Mouse (Mus musculus): ENCODE results near the gene Crlf1. TPM values are rescaled to one million over a fixed set of nuclear protein-coding genes. Genes with fewer than 3 reads are reported as not detected.

Gene Crlf1
- 103 and 116 TPM in 2 replicates for polyA plus RNA-seq (2016; fragmentation: Nextera tagmentation; extraction: Ambion mirVana)

GRCm38 (mm10) chr8:70492664-70493640 lies at the start of gene Crlf1:
Gene Crlf1, plus strand, starts transcription at chr8:70493158.
- Histone ChIP-seq H3K9me3 (no peaks in the 10 kb centered on the region), H3K27ac (replicated peaks) (peak within 1 kb of the TSS; percentile 87), H3K4me3 (peak within 1 kb of the TSS; percentile 73), H3K27me3 (replicated peaks; ENCODE audit: low read depth, poor library complexity, severe bottlenecking) (peaks cover 100% of the 10 kb centered on the region), H3K36me3 (replicated peaks) (peaks cover 9% of the 10 kb centered on the region), H3K4me1 (peaks cover 83% of the 10 kb centered on the region)
- WGBS: under 1% methylated on average over 88 of the region's 93 CpGs
- peak; percentile 75 for DNase-seq (ENCODE audit: low spot score)

- no peak overlapping the region for H3K4me3 ChIP-seq
- H3K4me1 ChIP-seq: peaks cover 21% of the 10 kb centered on the region
- WGBS: 81% methylated on average over 4 of the region's 4 CpGs
- no peak overlapping the region for H3K27ac ChIP-seq (replicated peaks)
- H3K9me3 ChIP-seq: no peaks in the 10 kb centered on the region
- H3K36me3 ChIP-seq (replicated peaks): no peaks in the 10 kb centered on the region
- DNase-seq (ENCODE audit: low spot score): no peak
- no peaks in the 10 kb centered on the region for H3K27me3 ChIP-seq (replicated peaks; ENCODE audit: low read depth, poor library complexity, severe bottlenecking)
Measured at GRCm38 (mm10) chr8:70443326-70443725, 49.6 kb upstream of the Crlf1 start.

- WGBS: 71% methylated on average over 1 of the region's 1 CpGs
- H3K4me3 ChIP-seq: no peak overlapping the region
- H3K36me3 ChIP-seq (replicated peaks): peaks cover 18% of the 10 kb centered on the region
- H3K27ac ChIP-seq (replicated peaks): no peak overlapping the region
- peaks cover 32% of the 10 kb centered on the region for H3K4me1 ChIP-seq
- no peak for DNase-seq (ENCODE audit: low spot score)
- peaks cover 5% of the 10 kb centered on the region; the same call in 1 of the 2 replicates for H3K27me3 ChIP-seq (replicated peaks; ENCODE audit: low read depth, poor library complexity, severe bottlenecking)
- no peaks in the 10 kb centered on the region for H3K9me3 ChIP-seq
Measured at GRCm38 (mm10) chr8:70445988-70446387, 47.0 kb upstream of the Crlf1 start.

GRCm38 (mm10) chr8:70447639-70448420 lies 45.1 kb upstream of the Crlf1 start:
- H3K36me3 ChIP-seq (replicated peaks): peaks cover 36% of the 10 kb centered on the region
- H3K27me3 ChIP-seq (replicated peaks; ENCODE audit: low read depth, poor library complexity, severe bottlenecking): peaks cover 23% of the 10 kb centered on the region
- no peak overlapping the region for H3K4me3 ChIP-seq
- 73% methylated on average over 19 of the region's 19 CpGs for WGBS
- DNase-seq (ENCODE audit: low spot score): no peak
- H3K9me3 ChIP-seq: no peaks in the 10 kb centered on the region
- peaks cover 39% of the 10 kb centered on the region for H3K4me1 ChIP-seq
- H3K27ac ChIP-seq (replicated peaks): no peak overlapping the region

GRCm38 (mm10) chr8:70452196-70452966 lies 40.6 kb upstream of the Crlf1 start:
- Histone ChIP-seq H3K4me3 (no peak overlapping the region), H3K4me1 (peaks cover 52% of the 10 kb centered on the region), H3K27me3 (replicated peaks; ENCODE audit: low read depth, poor library complexity, severe bottlenecking) (peaks cover 39% of the 10 kb centered on the region), H3K27ac (replicated peaks) (no peak overlapping the region), H3K9me3 (no peaks in the 10 kb centered on the region), H3K36me3 (replicated peaks) (peaks cover 41% of the 10 kb centered on the region)
- DNase-seq (ENCODE audit: low spot score): no peak
- WGBS: 62% methylated on average over 52 of the region's 52 CpGs

- Histone ChIP-seq H3K4me3 (no peak overlapping the region), H3K27me3 (replicated peaks; ENCODE audit: low read depth, poor library complexity, severe bottlenecking) (peaks cover 39% of the 10 kb centered on the region), H3K4me1 (peaks cover 41% of the 10 kb centered on the region), H3K27ac (replicated peaks) (no peak overlapping the region), H3K36me3 (replicated peaks) (peaks cover 41% of the 10 kb centered on the region), H3K9me3 (no peaks in the 10 kb centered on the region)
- 89% methylated on average over 5 of the region's 5 CpGs for WGBS
- no peak for DNase-seq (ENCODE audit: low spot score)
Measured at GRCm38 (mm10) chr8:70453852-70454251, 39.1 kb upstream of the Crlf1 start.

- WGBS: 96% methylated on average over 1 of the region's 1 CpGs
Measured at GRCm38 (mm10) chr8:70456996-70457395, 36.0 kb upstream of the Crlf1 start.

DNA sequence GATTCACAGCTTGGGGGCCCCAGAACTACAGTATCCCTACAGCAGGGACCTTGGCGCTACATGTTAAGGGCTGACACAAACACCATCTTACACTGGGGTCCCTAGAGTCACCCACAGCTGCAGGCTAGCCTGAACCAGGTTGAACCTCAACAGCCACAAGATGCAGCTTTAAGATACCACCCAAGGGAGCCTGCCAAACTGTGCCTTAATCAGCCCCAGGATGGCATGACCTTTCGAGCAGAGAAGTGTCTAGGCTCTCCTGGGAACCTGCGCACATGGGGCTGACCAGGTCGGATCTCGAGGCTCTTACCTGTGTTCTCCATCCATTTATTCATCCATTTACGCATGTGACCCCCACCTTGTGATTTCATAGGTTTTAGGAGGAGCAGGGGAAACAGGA lies 35.1 kb upstream of the Crlf1 start:
- peaks cover 17% of the 10 kb centered on the region for H3K36me3 ChIP-seq (replicated peaks)
- peaks cover 18% of the 10 kb centered on the region for H3K4me1 ChIP-seq
- H3K27ac ChIP-seq (replicated peaks): no peak overlapping the region
- H3K4me3 ChIP-seq: no peak overlapping the region
- no peak for DNase-seq (ENCODE audit: low spot score)
- H3K9me3 ChIP-seq: no peaks in the 10 kb centered on the region
- WGBS: 87% methylated on average over 6 of the region's 6 CpGs
- H3K27me3 ChIP-seq (replicated peaks; ENCODE audit: low read depth, poor library complexity, severe bottlenecking): peaks cover 15% of the 10 kb centered on the region

More at GRCm38 (mm10) chr8:70456996-70457395, 36.0 kb upstream of the Crlf1 start:
- Histone ChIP-seq H3K27ac (replicated peaks) (no peak overlapping the region), H3K36me3 (replicated peaks) (peaks cover 26% of the 10 kb centered on the region), H3K9me3 (no peaks in the 10 kb centered on the region), H3K4me3 (no peak overlapping the region), H3K27me3 (replicated peaks; ENCODE audit: low read depth, poor library complexity, severe bottlenecking) (peaks cover 24% of the 10 kb centered on the region), H3K4me1 (peaks cover 24% of the 10 kb centered on the region)
- DNase-seq (ENCODE audit: low spot score): no peak

DNA sequence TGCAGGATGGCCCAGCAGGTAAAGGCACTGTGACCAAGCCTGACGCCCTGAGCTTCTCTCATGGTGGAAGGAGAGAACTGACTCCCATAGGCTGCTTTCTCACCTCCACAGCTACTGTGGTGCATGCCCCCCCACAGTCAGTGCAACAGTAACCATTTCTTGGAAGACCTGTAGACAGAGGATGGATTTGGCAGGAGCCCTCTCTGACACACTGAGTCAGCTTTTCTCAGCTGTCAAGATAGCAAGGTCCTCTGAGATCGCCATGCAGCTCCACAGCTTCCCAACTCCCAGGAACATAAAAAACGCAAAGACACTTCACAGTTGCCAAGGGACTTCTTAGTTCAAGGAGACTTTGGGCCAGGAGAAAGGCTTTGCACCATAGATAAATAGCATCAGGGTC lies 34.5 kb upstream of the Crlf1 start:
- Histone ChIP-seq H3K27me3 (replicated peaks; ENCODE audit: low read depth, poor library complexity, severe bottlenecking) (peaks cover 9% of the 10 kb centered on the region), H3K27ac (replicated peaks) (no peak overlapping the region), H3K36me3 (replicated peaks) (peaks cover 13% of the 10 kb centered on the region), H3K9me3 (no peaks in the 10 kb centered on the region), H3K4me3 (no peak overlapping the region), H3K4me1 (peaks cover 16% of the 10 kb centered on the region)
- 86% methylated on average over 3 of the region's 3 CpGs for WGBS
- no peak for DNase-seq (ENCODE audit: low spot score)

GRCm38 (mm10) chr8:70459636-70460035 lies 33.3 kb upstream of the Crlf1 start:
- Histone ChIP-seq H3K4me1 (peaks cover 24% of the 10 kb centered on the region), H3K36me3 (replicated peaks) (peaks cover 16% of the 10 kb centered on the region)
- WGBS: 87% methylated on average over 2 of the region's 2 CpGs

GRCm38 (mm10) chr8:70460199-70460598 lies 32.8 kb upstream of the Crlf1 start:
- H3K4me3 ChIP-seq: no peak overlapping the region
- H3K4me1 ChIP-seq: peaks cover 24% of the 10 kb centered on the region
- H3K27ac ChIP-seq (replicated peaks): no peak overlapping the region
- H3K9me3 ChIP-seq: no peaks in the 10 kb centered on the region
- H3K36me3 ChIP-seq (replicated peaks): peaks cover 16% of the 10 kb centered on the region
- no peaks in the 10 kb centered on the region for H3K27me3 ChIP-seq (replicated peaks; ENCODE audit: low read depth, poor library complexity, severe bottlenecking)
- 94% methylated on average over 5 of the region's 5 CpGs for WGBS
- no peak for DNase-seq (ENCODE audit: low spot score)

More at GRCm38 (mm10) chr8:70459636-70460035, 33.3 kb upstream of the Crlf1 start:
- no peaks in the 10 kb centered on the region for H3K27me3 ChIP-seq (replicated peaks; ENCODE audit: low read depth, poor library complexity, severe bottlenecking)
- DNase-seq (ENCODE audit: low spot score): no peak
- H3K9me3 ChIP-seq: no peaks in the 10 kb centered on the region
- no peak overlapping the region for H3K4me3 ChIP-seq
- no peak overlapping the region for H3K27ac ChIP-seq (replicated peaks)

DNA sequence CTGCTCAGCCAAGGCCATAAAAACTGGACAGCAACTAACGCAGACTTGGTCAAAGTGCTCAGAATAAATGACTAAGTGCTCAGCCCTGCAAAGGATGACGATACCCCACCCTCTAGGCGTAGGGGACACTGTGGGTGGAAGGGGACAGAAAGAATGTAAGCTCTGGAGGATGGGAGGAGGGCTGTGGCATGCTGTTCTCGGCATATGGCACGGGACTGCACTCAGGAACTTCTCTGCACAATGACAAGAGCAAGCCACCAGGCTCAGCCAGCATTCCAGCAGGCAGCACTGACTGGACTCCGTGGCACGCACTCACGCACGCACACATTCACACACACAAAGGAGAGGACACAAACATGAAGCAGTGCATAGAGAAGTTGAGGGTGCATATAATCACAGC lies 32.4 kb upstream of the Crlf1 start:
- DNase-seq (ENCODE audit: low spot score): no peak
- Histone ChIP-seq H3K27me3 (replicated peaks; ENCODE audit: low read depth, poor library complexity, severe bottlenecking) (no peaks in the 10 kb centered on the region), H3K9me3 (no peaks in the 10 kb centered on the region), H3K27ac (replicated peaks) (no peak overlapping the region), H3K36me3 (replicated peaks) (peaks cover 20% of the 10 kb centered on the region), H3K4me3 (no peak overlapping the region), H3K4me1 (peaks cover 24% of the 10 kb centered on the region)
- 85% methylated on average over 9 of the region's 9 CpGs for WGBS

Measured in embryonic facial prominence, embryonic 10.5 days (tissue).